9 mouse cellular contexts compared by ENCODE assay signal in genomic region chr11:65161881-65162766, GRCm38 (mm10). TPM values are rescaled to one million over a fixed set of nuclear protein-coding genes. Genes with fewer than 3 reads are reported as not detected.
DNase-seq lines count a peak whose midpoint lies in the region; ATAC-seq lines count a peak whose summit lies in the region.
"Had no signal": no experiment of that assay in that cellular context is flagged by ENCODE, and none has a peak within 500 bp of the region (broad histone marks: within the 10 kb centered on the region; RNA-seq: fewer than 3 reads in every experiment).

No protein-coding gene starts in this region.

- peak overlapping the region; percentile 84 for H3K4me3 ChIP-seq in heart, embryonic 10.5 days

- peaks cover 18% of the 10 kb centered on the region; the same call in 1 of the 2 replicates for H3K27me3 ChIP-seq in heart, embryonic 10.5 days (ENCODE audit: insufficient read depth, poor library complexity, severe bottlenecking)

- H3K4me1 ChIP-seq in heart, embryonic 10.5 days = peaks cover 22% of the 10 kb centered on the region

- H3K9me3 ChIP-seq in heart, embryonic 10.5 days = no peaks in the 10 kb centered on the region

- H3K36me3 ChIP-seq in heart, embryonic 10.5 days = no peaks in the 10 kb centered on the region

- H3K27ac ChIP-seq in heart, embryonic 10.5 days = peak overlapping the region; percentile 88

- 2% methylated on average over 49 of the region's 49 CpGs for WGBS in heart, embryonic 10.5 days

- no peak for ATAC-seq in inflammation-experienced regulatory T-cells, adult 6 months

- DNase-seq in heart, embryonic 10.5 days (ENCODE audit: low spot score) = no peak
- DNase-seq in heart, adult 8-10 months (ENCODE audit: low spot score) = no peak
- DNase-seq in cerebellum, adult 11-12 months = peak; percentile 79
- peak; percentile 23 to 29 for DNase-seq in frontal cortex, postnatal 14 days (ENCODE audit: low spot score in 2 of 2)
- DNase-seq in kidney, postnatal 4 days = peak; percentile 47 to 63
- peak; percentile 35 to 38 for DNase-seq in lung, adult 18-20 months
- DNase-seq in right cerebral cortex, postnatal 14 days = peak; percentile 24

RNA-seq across cellular contexts. Expression of gene Arhgap44, which starts 0.6 kb away (rescaled TPM):
- 8.4 and 11.3 TPM in 2 replicates for polyA plus RNA-seq in heart, embryonic 10.5 days (2016; fragmentation: Nextera tagmentation; extraction: Ambion mirVana)
- 10 to 100 TPM; 24.4 to 26.0 (median 25.2) TPM for total RNA-seq in heart, adult 8-10 months (2022)
- polyA plus RNA-seq in inflammation-experienced regulatory T-cells, adult 6 months (2017; shearing (Covaris generic)) = under 1 TPM; 0.20 to 0.55 (median 0.26) TPM

RNA-seq across cellular contexts. Expression of gene 1700086D15Rik, which starts 2.4 kb away (rescaled TPM):
- polyA plus RNA-seq in heart, embryonic 10.5 days (2016; fragmentation: Nextera tagmentation; extraction: Ambion mirVana) = 0.14 and 0.16 TPM in 2 replicates
- under 1 TPM in 2 of 4 experiments, not detected in 2; 0.24 to 0.72 TPM for total RNA-seq in heart, adult 8-10 months (2022)
- not detected for polyA plus RNA-seq in inflammation-experienced regulatory T-cells, adult 6 months (2017; shearing (Covaris generic))
- polyA plus RNA-seq: large intestine, adult 2 months had no signal

Comparison
In these comparisons a context has a peak if more than half of its experiments do, and no peak if none do; other contexts are left out.
1. DNase-seq: peak in cerebellum, adult 11-12 months (single experiment), frontal cortex, postnatal 14 days (2 of 2), kidney, postnatal 4 days (2 of 2), lung, adult 18-20 months (2 of 2) and right cerebral cortex, postnatal 14 days (single experiment); none in heart, embryonic 10.5 days (single experiment) and heart, adult 8-10 months (single experiment).